Mouse (Mus musculus) lung, postnatal 0 days (tissue): ENCODE data around the gene 2300002M23Rik.

Experiments used
- CTCF ChIP-seq: IDR thresholded peaks from 2 replicates; pipeline ENCODE4 v1.5.1; 2016; ENCODE audit warnings: antibody characterized with exemption, mild to moderate bottlenecking
- EP300 ChIP-seq: IDR thresholded peaks from 2 replicates; pipeline ENCODE4 v1.6.1; 2016; ENCODE audit warnings: antibody characterized with exemption, mild to moderate bottlenecking, control low read depth

DNA sequence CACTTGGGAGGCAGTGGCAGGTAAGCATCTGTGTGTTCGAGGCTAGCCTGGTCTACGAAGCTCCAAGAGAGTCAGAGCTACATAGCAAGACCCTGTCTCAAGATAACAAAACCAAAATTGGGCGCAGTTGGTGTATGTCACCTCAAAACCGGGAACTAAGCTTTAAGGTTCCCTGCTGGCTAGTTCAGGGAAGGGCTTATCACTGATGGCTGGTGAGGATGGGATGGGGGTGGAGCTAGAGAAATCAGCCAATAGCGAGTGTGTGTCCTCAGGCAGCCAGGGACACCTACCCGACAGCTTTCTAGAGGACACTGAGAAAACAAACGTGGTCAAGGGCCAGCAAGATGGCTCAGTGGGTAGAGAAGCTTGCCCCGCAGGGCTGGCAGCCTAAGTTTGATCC is 9.0 kb upstream of the 2300002M23Rik start:
- no peak for TF ChIP-seq CTCF
- no peak for TF ChIP-seq EP300
